9 mouse cellular contexts compared by ENCODE assay signal in genomic region chr15:91754546-91754945, GRCm38 (mm10).
A peak's percentile ranks its signal among the peaks of the same experiment; 100 is the strongest.
DNase-seq lines count a peak whose midpoint lies in the region; TF ChIP-seq lines count a peak whose summit lies in the region.
"Had no signal": no experiment of that assay in that cellular context is flagged by ENCODE, and none has a peak within 500 bp of the region (broad histone marks: within the 10 kb centered on the region; RNA-seq: fewer than 3 reads in every experiment).

No protein-coding gene starts in this region.

- peak; percentile 43 for DNase-seq in gastrocnemius, adult 2 months
- DNase-seq in gastrocnemius, postnatal 25 days: no peak
- DNase-seq in cerebellum, adult 18-20 months: peak; percentile 58 to 76
- peak; percentile 68 for DNase-seq in gastrocnemius, postnatal 10 days
- peak; percentile 79 to 80 for DNase-seq in kidney, postnatal 4 days
- peak; percentile 24 to 53 for DNase-seq in lung, postnatal 4 days
- peak; percentile 58 for DNase-seq in thymus, postnatal 14 days

- peak overlapping the region; percentile 41; the same call in 1 of the 2 replicates for H3K4me3 ChIP-seq in gastrocnemius, adult 2 months
- H3K4me3 ChIP-seq in E14TG2a.4 (replicated peaks; ENCODE audit: low read length): no peak overlapping the region

- H3K36me3 ChIP-seq in E14TG2a.4 (ENCODE audit: insufficient read depth, low read length): no peaks in the 10 kb centered on the region

- no peak overlapping the region for H3K27ac ChIP-seq in gastrocnemius, adult 2 months
- H3K27ac ChIP-seq: liver, embryonic 14.5 days had no signal

- H3K4me1 ChIP-seq in E14TG2a.4 (replicated peaks; ENCODE audit: low read depth, low read length): no peaks in the 10 kb centered on the region

- H3K9me3 ChIP-seq in E14TG2a.4 (ENCODE audit: low read length): peaks cover 17% of the 10 kb centered on the region

- intact Hi-C loops in gastrocnemius, adult 2 months (cut with DNase I): loop anchor here (2.0 to 10.0 kb wide), 2 partner anchors 146 to 450 kb away; no protein-coding TSS in a partner anchor

- TF ChIP-seq CTCF in gastrocnemius, adult 2 months (IDR thresholded peaks at IDR 0.05): peak; percentile 67
- TF ChIP-seq CTCF in E14TG2a.4 (conservative IDR thresholded peaks at IDR 0.05; ENCODE audit: low read length): peak; percentile 38

- H3K27me3 ChIP-seq in E14TG2a.4 (ENCODE audit: insufficient read depth, low read length): no peaks in the 10 kb centered on the region
